ENCODE assay signal across 10 mouse cellular contexts in genomic region chr13:60670605-60671004, GRCm38 (mm10).
DNase-seq lines count a peak whose midpoint lies in the region; ATAC-seq and TF ChIP-seq lines count a peak whose summit lies in the region.
"Had no signal": no experiment of that assay in that cellular context is flagged by ENCODE, and none has a peak within 500 bp of the region (broad histone marks: within the 10 kb centered on the region; RNA-seq: fewer than 3 reads in every experiment).

No protein-coding gene starts in this region.

- no peak for ATAC-seq in neural tube, embryonic 15.5 days (ENCODE audit: low FRiP score)
- ATAC-seq in liver, embryonic 16.5 days (ENCODE audit: low read depth), result no peak

- no peak for TF ChIP-seq CTCF in gastrocnemius, adult 2 months (IDR thresholded peaks at IDR 0.05)

- peak overlapping the region; percentile 35 for H3K4me3 ChIP-seq in gastrocnemius, adult 2 months
- no peak overlapping the region for H3K4me3 ChIP-seq in neural tube, embryonic 15.5 days (replicated peaks)
- no peak overlapping the region for H3K4me3 ChIP-seq in liver, embryonic 16.5 days (ENCODE audit: low read depth, low read length)
- H3K4me3 ChIP-seq: embryonic facial prominence, embryonic 15.5 days; neural tube, embryonic 12.5 days had no signal

- H3K4me2 ChIP-seq in neural tube, embryonic 15.5 days, result no peak overlapping the region
- peak overlapping the region; percentile 37 for H3K4me2 ChIP-seq in liver, embryonic 16.5 days (ENCODE audit: low read depth, low read length)
- H3K4me2 ChIP-seq: embryonic facial prominence, embryonic 15.5 days; neural tube, embryonic 12.5 days had no signal

- no peaks in the 10 kb centered on the region for H3K27me3 ChIP-seq in neural tube, embryonic 15.5 days (replicated peaks)
- H3K27me3 ChIP-seq in liver, embryonic 16.5 days (ENCODE audit: control insufficient read depth, insufficient read depth, low read depth, low read length), result no peaks in the 10 kb centered on the region
- H3K27me3 ChIP-seq: embryonic facial prominence, embryonic 15.5 days; neural tube, embryonic 12.5 days had no signal

- H3K27ac ChIP-seq in gastrocnemius, adult 2 months, result peak overlapping the region; percentile 63
- H3K27ac ChIP-seq in neural tube, embryonic 15.5 days (replicated peaks), result no peak overlapping the region
- H3K27ac ChIP-seq in liver, embryonic 16.5 days (ENCODE audit: low read length), result peak overlapping the region; percentile 53
- H3K27ac ChIP-seq: embryonic facial prominence, embryonic 15.5 days; neural tube, embryonic 12.5 days had no signal

- H3K9ac ChIP-seq in neural tube, embryonic 15.5 days (replicated peaks), result no peak overlapping the region
- H3K9ac ChIP-seq in liver, embryonic 16.5 days (ENCODE audit: low read depth, low read length), result no peak overlapping the region
- H3K9ac ChIP-seq: embryonic facial prominence, embryonic 15.5 days; neural tube, embryonic 12.5 days had no signal

- no peaks in the 10 kb centered on the region for H3K36me3 ChIP-seq in neural tube, embryonic 15.5 days
- no peaks in the 10 kb centered on the region for H3K36me3 ChIP-seq in liver, embryonic 16.5 days (ENCODE audit: control insufficient read depth, insufficient read depth)
- H3K36me3 ChIP-seq: embryonic facial prominence, embryonic 15.5 days; neural tube, embryonic 12.5 days had no signal

- intact Hi-C loops in gastrocnemius, adult 2 months (cut with DNase I), result loop anchor here (5.0 kb wide), 1 partner anchor 67 kb away; no protein-coding TSS in a partner anchor
- intact Hi-C loops in gastrocnemius, postnatal 36 days (cut with DNase I), result no loop called here

- 81% methylated on average over 10 of the region's 10 CpGs for WGBS in neural tube, embryonic 15.5 days
- WGBS in liver, embryonic 16.5 days (ENCODE audit: insufficient replicate concordance), result 15% methylated on average over 10 of the region's 10 CpGs

- peaks cover 22% of the 10 kb centered on the region for H3K4me1 ChIP-seq in neural tube, embryonic 15.5 days
- H3K4me1 ChIP-seq in liver, embryonic 16.5 days (ENCODE audit: control insufficient read depth, low read depth, low read length), result peaks cover 57% of the 10 kb centered on the region

- no peak for DNase-seq in gastrocnemius, adult 2 months
- no peak for DNase-seq in gastrocnemius, postnatal 36 days
- peak; percentile 19 for DNase-seq in neural tube, embryonic 10.5 days (ENCODE audit: extremely low spot score, low spot score)
- no peak for DNase-seq in cerebellum, adult 11 months
- DNase-seq in frontal cortex, postnatal 10 days (ENCODE audit: low spot score in 2 of 2), result no peak
- DNase-seq in cerebellum, postnatal 4 days (ENCODE audit: low spot score in 2 of 2), result no peak

- H3K9me3 ChIP-seq in neural tube, embryonic 15.5 days (replicated peaks), result no peaks in the 10 kb centered on the region
- no peaks in the 10 kb centered on the region for H3K9me3 ChIP-seq in liver, embryonic 16.5 days (replicated peaks; ENCODE audit: control insufficient read depth, low read length)
- H3K9me3 ChIP-seq: embryonic facial prominence, embryonic 15.5 days; neural tube, embryonic 12.5 days had no signal
